Mouse (Mus musculus) heart, postnatal 0 days (tissue): Measurements from ENCODE around the gene Olfr129.

Source experiments
- CTCF ChIP-seq: IDR thresholded peaks from 2 replicates; pipeline ENCODE4 v1.5.1; 2016; ENCODE audit warnings: antibody characterized with exemption, control low read depth, low read depth
- EP300 ChIP-seq: IDR thresholded peaks from 2 replicates; pipeline ENCODE4 v1.6.1; 2016; ENCODE audit warnings: antibody characterized with exemption, low read depth

DNA sequence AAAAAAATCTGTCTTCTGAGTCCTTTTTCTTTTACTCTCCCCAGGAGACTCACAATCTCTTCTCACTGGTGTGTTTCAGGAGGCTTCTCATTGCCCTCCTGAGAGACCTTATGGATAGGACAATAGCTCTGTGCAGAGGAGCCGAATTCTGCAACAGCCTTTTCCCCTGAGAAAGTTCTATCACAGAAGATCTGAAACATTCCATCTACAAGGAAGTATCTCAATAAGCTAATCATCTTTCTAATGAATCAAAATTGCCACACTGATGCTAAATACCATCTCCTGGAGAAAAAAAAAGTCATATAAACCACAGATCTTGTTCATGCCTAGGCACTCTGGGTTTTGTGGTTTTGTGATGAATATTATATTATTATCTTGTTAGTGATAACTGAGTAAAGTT, at the start of gene Olfr129:
- no peak for TF ChIP-seq EP300
- TF ChIP-seq CTCF, result no peak
